Mouse (Mus musculus) testis, adult 2 months (tissue): ENCODE results near the gene Mycbp.

ENCODE experiments used
- CTCF ChIP-seq: fragments of 200-500 bp; IDR thresholded peaks from 2 replicates; pipeline ENCODE4 v1.5.1; 2012; ENCODE audit warnings: low read depth, mild to moderate bottlenecking, inconsistent platforms, low read length, moderate library complexity; ENCODE audit not compliant: control insufficient read depth, insufficient read depth, insufficient replicate concordance
- POLR2A ChIP-seq: fragments of 200-500 bp; IDR thresholded peaks from 2 replicates; pipeline ENCODE4 v1.6.1; 2012; ENCODE audit warnings: low read depth, mild to moderate bottlenecking, inconsistent platforms, low read length, moderate library complexity; ENCODE audit not compliant: control insufficient read depth

GRCm38 (mm10) chr4:123912431-123912830 lies 7.8 kb downstream of the Mycbp start:
- TF ChIP-seq CTCF (no peak), POLR2A (no peak)
